Mouse (Mus musculus) spleen, adult 2 months (tissue): Measurements from ENCODE around the gene Slc10a2. TPM values are rescaled to one million over a fixed set of nuclear protein-coding genes. Genes with fewer than 3 reads are reported as not detected.

ENCODE experiments used
- DNase-seq, 2 experiments: peaks; one replicate each; pipeline versions ENCODE4 v3.0.0 to v3.0.0-alpha.2; 2012 to 2021; ENCODE audit warnings: low spot score in 2 of 2, low read depth in 1 of 2
- H3K27ac ChIP-seq: fragments of 200-500 bp; 2 replicates; pipeline ENCODE4 v1.5.1; 2012; ENCODE audit warnings: low read length, inconsistent platforms; ENCODE audit not compliant: insufficient read depth
- H3K27me3 ChIP-seq: fragments of 200-500 bp; 2 replicates; pipeline ENCODE4 v1.6.1; 2012; ENCODE audit warnings: mild to moderate bottlenecking, moderate library complexity, low read length, inconsistent platforms; ENCODE audit not compliant: control insufficient read depth, insufficient read depth
- H3K36me3 ChIP-seq: fragments of 200-500 bp; 2 replicates; pipeline ENCODE4 v1.6.1; 2012; ENCODE audit warnings: mild to moderate bottlenecking, low read length, inconsistent platforms; ENCODE audit not compliant: control insufficient read depth, insufficient read depth
- H3K4me1 ChIP-seq: fragments of 200-500 bp; 2 replicates; pipeline ENCODE4 v1.6.1; 2011; ENCODE audit warnings: inconsistent platforms; ENCODE audit not compliant: control insufficient read depth, insufficient read depth, insufficient read length
- H3K4me3 ChIP-seq: fragments of 200-500 bp; 2 replicates; pipeline ENCODE4 v1.5.1; 2011; ENCODE audit warnings: mild to moderate bottlenecking, inconsistent platforms; ENCODE audit not compliant: insufficient read depth, insufficient read length; ENCODE audit errors: extremely low read depth
- CTCF ChIP-seq: fragments of 200-500 bp; IDR thresholded peaks from 2 replicates; pipeline ENCODE4 v1.5.1; 2011; ENCODE audit warnings: mild to moderate bottlenecking, inconsistent platforms; ENCODE audit not compliant: insufficient read depth, insufficient read length, insufficient replicate concordance; ENCODE audit errors: extremely low read depth
- POLR2A ChIP-seq: fragments of 200-500 bp; IDR thresholded peaks from 2 replicates; pipeline ENCODE4 v1.6.1; 2011; ENCODE audit warnings: low read depth, low read length, inconsistent platforms
- WGBS: fragments of 180-500 bp; shearing (Covaris S2); methylation state at CpG from one replicate; pipeline ENCODE4 v1.1.7; 2018; 5-methylcytosine and 5-hydroxymethylcytosine counted together
- polyA plus RNA-seq: library from polyadenylated mRNA; depleted of rRNA; stranded (reverse); fragments of >200 nt; gene quantifications from 2 replicates; pipeline ENCODE4 v1.2.3, GENCODE M21; 2012

Slc10a2 gene
- polyA plus RNA-seq, 1 experiment: not detected

- no peak overlapping the region for H3K4me3 ChIP-seq
- H3K4me1 ChIP-seq: no peaks in the 10 kb centered on the region
- WGBS: 82% methylated on average over 4 of the region's 4 CpGs
- no peak for TF ChIP-seq POLR2A
- TF ChIP-seq CTCF: no peak
- no peaks in the 10 kb centered on the region for H3K27me3 ChIP-seq
- H3K27ac ChIP-seq: no peak overlapping the region
- no peaks in the 10 kb centered on the region for H3K36me3 ChIP-seq
- DNase-seq: no peak
These were observed 66.2 kb downstream of the Slc10a2 start for GRCm38 (mm10) chr8:5038811-5039561.
